Mouse (Mus musculus) lung, postnatal 0 days (tissue): ENCODE data around the gene Gtf2f1. TPM values are rescaled to one million over a fixed set of nuclear protein-coding genes. Genes with fewer than 3 reads are reported as not detected.
"Not testable (repeated sequence)": the region's sequence is repeated elsewhere in the genome, so short reads cannot be mapped to it uniquely, and the experiment has no call there.

ENCODE experiments used
- ATAC-seq: fragments of 200-750 bp; cut with Nextera tagmentation; 2 replicates; pipeline ENCODE4 v1.8.0; 2017; ENCODE audit warnings: moderate library complexity
- DNase-seq: peaks from one replicate; pipeline ENCODE4 v3.0.0-alpha.2; 2016; ENCODE audit warnings: low spot score
- H3K27ac ChIP-seq: fragments of 300-500 bp; sonication (generic); 2 replicates; pipeline ENCODE4 v1.5.1; 2014; ENCODE audit warnings: antibody characterized with exemption, mild to moderate bottlenecking, low read length, mixed read lengths
- H3K27me3 ChIP-seq: fragments of 300-500 bp; sonication (generic); replicated peaks from 2 replicates; pipeline ENCODE4 v1.6.1; 2014; ENCODE audit warnings: low read length, mixed read lengths; ENCODE audit not compliant: insufficient read depth
- H3K36me3 ChIP-seq: fragments of 300-500 bp; sonication (generic); 2 replicates; pipeline ENCODE4 v1.6.1; 2014; ENCODE audit warnings: low read length, mixed read lengths; ENCODE audit not compliant: insufficient read depth
- H3K4me1 ChIP-seq: fragments of 300-500 bp; sonication (generic); 2 replicates; pipeline ENCODE4 v1.6.1; 2014; ENCODE audit warnings: antibody characterized with exemption, low read depth, low read length, mixed read lengths; ENCODE audit not compliant: insufficient read depth
- H3K4me2 ChIP-seq: fragments of 300-500 bp; sonication (generic); replicated peaks from 2 replicates; pipeline ENCODE4 v1.6.1; 2014; ENCODE audit warnings: low read depth, mild to moderate bottlenecking, low read length, moderate library complexity, mixed read lengths
- H3K4me3 ChIP-seq: fragments of 300-500 bp; sonication (generic); 2 replicates; pipeline ENCODE4 v1.5.1; 2014; ENCODE audit warnings: low read depth, low read length
- H3K9ac ChIP-seq: fragments of 300-500 bp; sonication (generic); replicated peaks from 2 replicates; pipeline ENCODE4 v1.6.1; 2014; ENCODE audit warnings: low read depth, mild to moderate bottlenecking
- H3K9me3 ChIP-seq: fragments of 300-500 bp; sonication (generic); 2 replicates; pipeline ENCODE4 v1.6.1; 2016; ENCODE audit warnings: low read length, mixed read lengths
- CTCF ChIP-seq: IDR thresholded peaks from 2 replicates; pipeline ENCODE4 v1.5.1; 2016; ENCODE audit warnings: antibody characterized with exemption, mild to moderate bottlenecking
- EP300 ChIP-seq: IDR thresholded peaks from 2 replicates; pipeline ENCODE4 v1.6.1; 2016; ENCODE audit warnings: antibody characterized with exemption, mild to moderate bottlenecking, control low read depth
- WGBS: fragments of 180-500 bp; shearing (Covaris S2); extraction: QIAGEN DNeasy Blood & Tissue Kit; methylation state at CpG from one replicate; pipeline ENCODE4 v1.1.7; 2014; 5-methylcytosine and 5-hydroxymethylcytosine counted together
- polyA plus RNA-seq: library from polyadenylated mRNA; unstranded; fragments of >200 nt; fragmentation: Nextera tagmentation; extraction: Ambion mirVana; gene quantifications from 2 replicates; pipeline ENCODE4 v1.2.1, GENCODE M21; 2015

Gene Gtf2f1
- polyA plus RNA-seq, 1 experiment from 2014 or later, result 37.0 TPM

GRCm38 (mm10) chr17:57051679-57052078 lies 40.6 kb upstream of the Gtf2f1 start:
- peak; percentile 46 for TF ChIP-seq CTCF
- H3K27ac ChIP-seq, H3K9me3 ChIP-seq, H3K9ac ChIP-seq, H3K27me3 ChIP-seq, H3K4me1 ChIP-seq, H3K36me3 ChIP-seq, H3K4me3 ChIP-seq, H3K4me2 ChIP-seq, DNase-seq, ATAC-seq: not testable (repeated sequence)
- WGBS, result 83% methylated on average over 4 of the region's 4 CpGs

- no peaks in the 10 kb centered on the region for H3K9me3 ChIP-seq
- ATAC-seq, result no peak
- TF ChIP-seq EP300, result no peak
- TF ChIP-seq CTCF, result no peak
- no peaks in the 10 kb centered on the region for H3K27me3 ChIP-seq
- H3K4me2 ChIP-seq, result no peak overlapping the region
- H3K27ac ChIP-seq, result no peak overlapping the region
- no peak overlapping the region for H3K4me3 ChIP-seq
- H3K4me1 ChIP-seq, result no peaks in the 10 kb centered on the region
- 91% methylated on average over 3 of the region's 3 CpGs for WGBS
- no peak overlapping the region for H3K9ac ChIP-seq
- DNase-seq, result no peak
- H3K36me3 ChIP-seq, result no peaks in the 10 kb centered on the region
Measured at GRCm38 (mm10) chr17:57048816-57049215, 37.7 kb upstream of the Gtf2f1 start.

DNA sequence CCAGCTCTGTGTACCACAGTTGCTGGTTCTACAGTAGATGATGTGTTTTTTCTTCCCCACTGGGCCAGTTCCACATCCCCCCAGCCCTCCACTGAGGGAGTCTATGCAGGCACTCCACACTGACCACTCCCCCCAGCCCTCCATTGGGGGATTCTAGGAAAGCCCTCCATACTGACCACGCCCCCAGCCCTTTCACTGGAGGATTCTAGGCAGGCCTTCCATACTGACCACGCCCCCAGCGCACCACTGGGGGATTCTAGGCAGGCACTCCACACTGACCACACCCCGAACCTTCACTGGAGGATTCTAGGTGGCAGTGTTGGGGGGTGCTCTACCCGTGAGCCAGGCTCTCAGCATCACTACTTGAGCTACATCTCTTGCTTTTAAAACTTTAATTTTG lies 36.3 kb upstream of the Gtf2f1 start:
- H3K27me3 ChIP-seq, result no peaks in the 10 kb centered on the region
- no peak overlapping the region for H3K9ac ChIP-seq
- H3K27ac ChIP-seq, result no peak overlapping the region
- 33% methylated on average over 5 of the region's 5 CpGs for WGBS
- TF ChIP-seq EP300 (no peak), CTCF (no peak)
- no peak overlapping the region for H3K4me2 ChIP-seq
- no peak for ATAC-seq
- no peaks in the 10 kb centered on the region for H3K9me3 ChIP-seq
- no peak overlapping the region for H3K4me3 ChIP-seq
- no peak for DNase-seq
- no peaks in the 10 kb centered on the region for H3K4me1 ChIP-seq
- no peaks in the 10 kb centered on the region for H3K36me3 ChIP-seq

- WGBS, result 72% methylated on average over 8 of the region's 8 CpGs
- TF ChIP-seq EP300 (no peak), CTCF (no peak)
Measured at GRCm38 (mm10) chr17:57041554-57041953, 30.5 kb upstream of the Gtf2f1 start, which contains the start of gene Slc25a41. TSS of gene Slc25a41 (minus strand) at chr17:57041654.

GRCm38 (mm10) chr17:57038978-57039377 lies 27.9 kb upstream of the Gtf2f1 start:
- TF ChIP-seq CTCF (peak; percentile 45; the same call in 1 of the 2 replicates), EP300 (no peak)
- Histone ChIP-seq H3K4me2 (no peak overlapping the region), H3K9me3 (no peaks in the 10 kb centered on the region), H3K27me3 (no peaks in the 10 kb centered on the region), H3K4me3 (no peak overlapping the region), H3K9ac (no peak overlapping the region), H3K36me3 (no peaks in the 10 kb centered on the region), H3K4me1 (no peaks in the 10 kb centered on the region), H3K27ac (no peak overlapping the region)
- no peak for DNase-seq
- WGBS, result 39% methylated on average over 8 of the region's 8 CpGs
- no peak for ATAC-seq

More at GRCm38 (mm10) chr17:57041554-57041953, 30.5 kb upstream of the Gtf2f1 start, which contains the start of gene Slc25a41:
- H3K4me2 ChIP-seq, result no peak within 1 kb of the TSS
- H3K9me3 ChIP-seq, result no peaks in the 10 kb centered on the region
- H3K27ac ChIP-seq, result no peak within 1 kb of the TSS
- DNase-seq, result no peak
- H3K27me3 ChIP-seq, result no peaks in the 10 kb centered on the region
- no peak for ATAC-seq
- H3K36me3 ChIP-seq, result no peaks in the 10 kb centered on the region
- H3K4me1 ChIP-seq, result no peaks in the 10 kb centered on the region
- H3K4me3 ChIP-seq, result no peak within 1 kb of the TSS
- no peak within 1 kb of the TSS for H3K9ac ChIP-seq

DNA sequence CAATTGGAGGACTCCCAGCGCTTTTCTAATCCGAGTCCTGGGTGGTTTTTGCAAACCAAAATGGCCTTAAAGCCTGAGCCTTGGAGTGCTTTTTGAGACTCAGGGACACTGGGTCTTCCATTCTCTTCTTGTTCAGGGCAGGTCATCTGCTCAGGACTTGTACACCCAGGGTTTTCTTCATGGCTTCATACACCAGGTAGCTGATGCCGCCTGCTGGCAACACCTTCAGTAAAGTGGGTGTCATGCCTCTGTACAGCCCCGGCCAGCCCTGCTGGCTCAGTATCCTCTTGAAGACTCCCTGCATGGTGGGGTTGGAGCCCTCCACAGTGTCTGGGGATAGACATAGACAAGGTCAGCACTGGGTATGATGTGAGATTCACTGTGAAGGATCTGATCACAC lies 21.8 kb upstream of the Gtf2f1 start:
- H3K9me3 ChIP-seq, result no peaks in the 10 kb centered on the region
- H3K36me3 ChIP-seq, result 0 out of 2 replicates have a peak, but pooled peaks cover 1% of the 10 kb centered on the region
- H3K27me3 ChIP-seq, result no peaks in the 10 kb centered on the region
- H3K27ac ChIP-seq, result no peak overlapping the region
- WGBS, result 76% methylated on average over 4 of the region's 4 CpGs
- no peak for ATAC-seq
- no peak overlapping the region for H3K4me2 ChIP-seq
- TF ChIP-seq CTCF (no peak), EP300 (no peak)
- DNase-seq, result no peak
- H3K4me3 ChIP-seq, result no peak overlapping the region
- H3K9ac ChIP-seq, result no peak overlapping the region
- H3K4me1 ChIP-seq, result peaks cover 13% of the 10 kb centered on the region; the same call in 1 of the 2 replicates
